Mouse (Mus musculus) brown adipose tissue, adult 24 weeks (tissue): ENCODE results near the gene Rab12. TPM values are rescaled to one million over a fixed set of nuclear protein-coding genes. Genes with fewer than 3 reads are reported as not detected.

ENCODE experiments used
- H3K27ac ChIP-seq: fragments of 200-500 bp; replicated peaks from 2 replicates; pipeline ENCODE4 v1.5.1; 2012; ENCODE audit warnings: low read depth, mild to moderate bottlenecking, low read length
- H3K4me1 ChIP-seq: fragments of 200-500 bp; 2 replicates; pipeline ENCODE4 v1.6.1; 2012; ENCODE audit warnings: low read length, mixed read lengths; ENCODE audit not compliant: control insufficient read depth, insufficient read depth, insufficient read length
- H3K4me3 ChIP-seq: fragments of 200-500 bp; 2 replicates; pipeline ENCODE4 v1.5.1; 2012; ENCODE audit warnings: low read depth, mild to moderate bottlenecking, low read length, moderate library complexity; ENCODE audit not compliant: insufficient read depth
- polyA plus RNA-seq: library from polyadenylated mRNA; stranded (reverse); fragments of >200 nt; gene quantifications from 2 replicates; pipeline ENCODE4 v1.2.4, GENCODE M21; 2012; ENCODE audit not compliant: missing spikeins, insufficient read depth, insufficient read length

Gene Rab12
- polyA plus RNA-seq, 1 experiment: 97.9 TPM

DNA sequence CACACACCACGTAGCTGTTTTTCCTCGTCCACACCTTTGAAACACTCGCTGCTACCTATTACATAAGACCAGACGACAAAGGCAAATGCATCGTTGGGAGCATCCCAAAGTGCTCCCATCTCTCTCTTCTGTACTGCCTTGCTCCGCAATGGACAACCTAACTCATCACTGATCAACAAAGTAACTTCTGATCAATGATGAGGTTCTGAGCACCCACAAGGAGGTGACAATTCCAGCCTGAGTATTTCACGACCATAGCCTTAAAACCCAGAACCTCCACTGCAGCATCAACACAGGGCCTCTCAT is 72.6 kb downstream of the Rab12 start:
- Histone ChIP-seq H3K4me1 (no peaks in the 10 kb centered on the region), H3K4me3 (no peak overlapping the region), H3K27ac (no peak overlapping the region)

DNA sequence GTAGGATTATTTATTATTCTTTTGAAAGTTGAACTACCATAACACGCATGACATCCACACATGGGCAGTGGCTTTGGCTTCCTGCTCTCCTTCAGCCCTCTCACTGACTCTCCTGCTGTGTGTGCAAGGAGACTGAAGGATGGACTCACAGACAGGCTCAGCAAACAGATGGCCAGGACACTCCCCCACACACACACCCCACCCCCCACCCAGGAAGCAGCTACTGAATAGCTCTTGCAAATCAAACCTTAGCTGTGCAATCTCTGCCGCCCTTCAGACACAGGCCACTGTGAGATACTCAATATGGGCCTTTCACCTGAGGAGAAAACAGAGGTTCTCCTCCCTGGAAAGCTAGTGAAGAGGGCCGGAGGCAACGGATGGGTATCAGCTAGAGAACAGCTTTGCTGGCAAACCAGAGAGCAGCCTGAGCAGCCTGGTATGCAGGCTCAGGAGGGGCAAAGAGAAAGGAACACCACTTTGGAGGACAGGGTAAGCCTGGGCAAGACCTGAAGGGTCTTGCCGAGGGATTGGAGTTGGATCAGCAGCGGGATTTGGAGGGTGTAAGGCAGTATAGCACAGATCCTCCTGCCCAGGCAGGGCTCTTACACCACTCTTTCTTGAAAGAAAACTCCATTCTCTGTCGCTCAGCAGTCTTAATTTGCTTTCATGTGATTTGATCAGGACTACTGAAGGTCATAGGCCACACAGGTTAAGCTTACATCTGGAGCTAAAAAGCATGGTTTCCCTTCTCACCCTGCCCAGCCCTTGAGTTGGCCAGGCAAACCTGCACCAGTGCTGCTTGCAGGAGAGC is 73.1 kb downstream of the Rab12 start:
- H3K4me3 ChIP-seq: no peak overlapping the region
- H3K4me1 ChIP-seq: no peaks in the 10 kb centered on the region
- H3K27ac ChIP-seq: no peak overlapping the region

Other genes with a start within 250 kb of the Rab12 start
- gene Mtcl1, start 70.0 kb downstream of the Rab12 start, polyA plus RNA-seq: 0.24 and 0.25 TPM in 2 replicates
- not detected in 2 replicates for gene Themis3, start 74.9 kb upstream of the Rab12 start, polyA plus RNA-seq